Mouse (Mus musculus) kidney, embryonic 15.5 days (tissue): ENCODE measurements around the gene Hoxb4. TPM values are rescaled to one million over a fixed set of nuclear protein-coding genes. Genes with fewer than 3 reads are reported as not detected.

Experiments used
- ATAC-seq: fragments of 200-750 bp; cut with Nextera tagmentation; replicated peaks from 2 replicates; pipeline ENCODE4 v1.8.0; 2017; ENCODE audit warnings: moderate TSS enrichment; ENCODE audit not compliant: low FRiP score
- H3K27ac ChIP-seq: fragments of 300-500 bp; sonication (generic); 2 replicates; pipeline ENCODE4 v1.5.1; 2015; ENCODE audit warnings: mild to moderate bottlenecking, inconsistent platforms
- H3K27me3 ChIP-seq: fragments of 300-500 bp; sonication (generic); 2 replicates; pipeline ENCODE4 v1.6.1; 2015; ENCODE audit warnings: inconsistent platforms
- H3K36me3 ChIP-seq: fragments of 300-500 bp; sonication (generic); 2 replicates; pipeline ENCODE4 v1.6.1; 2015; ENCODE audit warnings: inconsistent platforms
- H3K4me1 ChIP-seq: fragments of 300-500 bp; sonication (generic); 2 replicates; pipeline ENCODE4 v1.6.1; 2015; ENCODE audit warnings: inconsistent platforms
- H3K4me2 ChIP-seq: fragments of 300-500 bp; sonication (generic); 2 replicates; pipeline ENCODE4 v1.6.1; 2015; ENCODE audit warnings: moderate library complexity, mild to moderate bottlenecking, inconsistent platforms
- H3K4me3 ChIP-seq: fragments of 300-500 bp; sonication (generic); replicated peaks from 2 replicates; pipeline ENCODE4 v1.5.1; 2015; ENCODE audit warnings: mild to moderate bottlenecking, inconsistent platforms
- H3K9ac ChIP-seq: fragments of 300-500 bp; sonication (generic); 2 replicates; pipeline ENCODE4 v1.6.1; 2015; ENCODE audit warnings: mild to moderate bottlenecking, inconsistent platforms
- H3K9me3 ChIP-seq: fragments of 300-500 bp; sonication (generic); replicated peaks from 2 replicates; pipeline ENCODE4 v1.6.1; 2016; ENCODE audit warnings: inconsistent platforms
- WGBS: fragments of 180-500 bp; shearing (Covaris S2); methylation state at CpG from one replicate; pipeline ENCODE4 v1.1.7; 2015; ENCODE audit warnings: mixed read lengths; 5-methylcytosine and 5-hydroxymethylcytosine counted together
- polyA plus RNA-seq: library from polyadenylated mRNA; unstranded; fragments of >200 nt; fragmentation: Nextera tagmentation; extraction: Ambion mirVana; gene quantifications from 2 replicates; pipeline ENCODE4 v1.2.1, GENCODE M21; 2015

Gene Hoxb4
- polyA plus RNA-seq, 1 experiment from 2014 or later: 7.1 TPM

DNA sequence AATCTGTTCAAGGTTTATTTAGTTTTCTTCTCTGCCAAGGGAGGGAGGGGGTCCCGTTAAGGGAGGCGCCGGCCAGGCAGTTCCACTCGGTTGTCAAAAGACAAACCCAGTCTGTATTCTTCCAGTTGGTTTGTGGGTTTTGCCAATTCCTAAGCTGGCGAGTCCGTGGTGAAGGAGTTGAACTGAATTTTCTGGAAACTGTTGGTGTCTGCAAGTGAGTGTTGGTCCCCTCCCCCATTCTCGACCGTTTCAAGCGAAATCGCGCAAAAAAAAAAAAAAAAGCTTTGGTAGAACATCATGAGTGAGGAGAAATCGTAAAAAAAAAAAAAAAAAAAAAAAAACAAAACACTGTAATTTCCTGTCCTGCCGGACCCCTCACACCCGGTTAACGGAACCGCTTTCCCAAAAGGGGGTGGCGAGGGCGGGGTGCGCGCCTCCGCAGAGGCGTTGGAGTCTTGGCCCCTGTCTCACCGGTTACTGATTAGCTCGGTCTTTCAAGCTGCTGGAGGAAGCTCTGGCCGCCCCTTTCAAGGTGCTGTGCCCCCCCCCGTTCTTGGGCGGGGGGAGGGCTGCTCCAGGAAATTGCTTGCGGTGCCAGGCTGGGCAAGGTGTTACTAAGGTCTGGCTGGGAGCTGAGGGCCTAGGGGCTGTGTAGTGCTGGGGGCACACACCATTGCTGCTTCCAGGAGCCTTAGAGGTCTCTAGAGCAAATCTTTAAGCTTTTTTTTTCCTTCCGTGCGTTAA is 22.8 kb upstream of the Hoxb4 start:
- Histone ChIP-seq H3K9ac (peak overlapping the region; percentile 96), H3K27me3 (no peaks in the 10 kb centered on the region), H3K36me3 (no peaks in the 10 kb centered on the region), H3K4me1 (peaks cover 60% of the 10 kb centered on the region), H3K4me3 (peak overlapping the region; percentile 80), H3K9me3 (no peaks in the 10 kb centered on the region), H3K4me2 (peak overlapping the region; percentile 90), H3K27ac (peak overlapping the region; percentile 100)
- 1% methylated on average over 30 of the region's 30 CpGs for WGBS
- peak; percentile 26; the same call in 1 of the 2 replicates for ATAC-seq

GRCm38 (mm10) chr11:96296997-96297396 is 21.1 kb upstream of the Hoxb4 start:
- WGBS: 11% methylated on average over 2 of the region's 2 CpGs
- no peaks in the 10 kb centered on the region for H3K27me3 ChIP-seq
- H3K4me1 ChIP-seq: peaks cover 61% of the 10 kb centered on the region
- H3K9ac ChIP-seq: peak overlapping the region; percentile 96
- peaks cover 13% of the 10 kb centered on the region; the same call in 1 of the 2 replicates for H3K36me3 ChIP-seq
- no peak for ATAC-seq
- H3K4me2 ChIP-seq: peak overlapping the region; percentile 90
- peak overlapping the region; percentile 80 for H3K4me3 ChIP-seq
- H3K9me3 ChIP-seq: no peaks in the 10 kb centered on the region
- peak overlapping the region; percentile 100 for H3K27ac ChIP-seq

- Histone ChIP-seq H3K4me2 (peak overlapping the region; percentile 90), H3K4me1 (peaks cover 66% of the 10 kb centered on the region), H3K27ac (peak overlapping the region; percentile 100), H3K9ac (peak overlapping the region; percentile 96), H3K27me3 (no peaks in the 10 kb centered on the region), H3K4me3 (peak overlapping the region; percentile 80), H3K9me3 (no peaks in the 10 kb centered on the region), H3K36me3 (peaks cover 16% of the 10 kb centered on the region; the same call in 1 of the 2 replicates)
- no peak for ATAC-seq
- WGBS: 25% methylated on average over 3 of the region's 3 CpGs
Measured at GRCm38 (mm10) chr11:96297428-96297827, 20.6 kb upstream of the Hoxb4 start.

DNA sequence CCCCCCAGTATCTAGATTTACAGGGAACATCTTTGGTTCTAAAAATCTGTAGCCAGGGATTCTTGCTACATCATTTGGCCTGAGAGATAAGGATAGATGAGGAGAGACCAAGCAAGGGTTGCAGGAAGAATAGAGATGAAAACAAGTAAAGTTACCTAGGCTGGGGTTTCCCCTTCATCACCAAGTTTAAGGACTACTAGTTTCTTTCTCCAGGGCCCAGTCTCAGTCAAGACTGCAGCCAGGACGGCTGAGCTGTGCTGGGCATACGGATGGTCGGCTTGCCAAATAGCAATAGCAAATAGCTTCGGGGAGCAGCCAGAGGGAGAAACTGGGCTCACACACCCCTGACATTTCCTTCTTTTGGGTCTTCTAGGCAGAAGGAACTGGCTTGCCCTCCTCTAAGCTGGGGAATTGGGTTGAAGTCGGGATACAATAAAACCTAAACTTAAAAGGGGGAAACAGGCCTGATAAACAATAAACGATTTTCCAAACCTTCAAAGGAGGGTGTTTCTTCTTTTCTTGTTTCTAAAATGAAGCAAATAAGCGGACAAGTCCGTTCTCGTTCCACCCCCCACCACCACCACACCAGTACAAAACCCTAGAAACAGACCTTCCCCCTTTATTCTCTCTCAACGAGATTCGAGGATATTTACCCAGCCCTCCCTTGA is 20.0 kb upstream of the Hoxb4 start:
- ATAC-seq: no peak
- Histone ChIP-seq H3K27me3 (no peaks in the 10 kb centered on the region), H3K4me3 (peak overlapping the region; percentile 80), H3K4me2 (peak overlapping the region; percentile 90), H3K9me3 (no peaks in the 10 kb centered on the region), H3K27ac (peak overlapping the region; percentile 100), H3K36me3 (peaks cover 19% of the 10 kb centered on the region; the same call in 1 of the 2 replicates), H3K4me1 (peaks cover 69% of the 10 kb centered on the region), H3K9ac (peak overlapping the region; percentile 96)
- 15% methylated on average over 11 of the region's 11 CpGs for WGBS

GRCm38 (mm10) chr11:96298895-96299667 is 19.0 kb upstream of the Hoxb4 start:
- Histone ChIP-seq H3K4me3 (peak overlapping the region; percentile 80), H3K9me3 (no peaks in the 10 kb centered on the region), H3K27ac (peak overlapping the region; percentile 100), H3K4me1 (peaks cover 75% of the 10 kb centered on the region), H3K9ac (peak overlapping the region; percentile 96), H3K27me3 (no peaks in the 10 kb centered on the region), H3K36me3 (peaks cover 19% of the 10 kb centered on the region; the same call in 1 of the 2 replicates), H3K4me2 (peak overlapping the region; percentile 90)
- 0 out of 2 replicates have a peak, but pooled peaks have one; percentile 16 for ATAC-seq
- under 1% methylated on average over 66 of the region's 66 CpGs for WGBS

GRCm38 (mm10) chr11:96299781-96300180 is 18.3 kb upstream of the Hoxb4 start:
- 6% methylated on average over 9 of the region's 9 CpGs for WGBS
- Histone ChIP-seq H3K9ac (peak overlapping the region; percentile 96), H3K4me2 (peak overlapping the region; percentile 90), H3K4me3 (peak overlapping the region; percentile 80), H3K27ac (peak overlapping the region; percentile 100), H3K9me3 (no peaks in the 10 kb centered on the region), H3K4me1 (peaks cover 82% of the 10 kb centered on the region), H3K27me3 (no peaks in the 10 kb centered on the region), H3K36me3 (peaks cover 19% of the 10 kb centered on the region; the same call in 1 of the 2 replicates)
- ATAC-seq: no peak

GRCm38 (mm10) chr11:96300354-96301063 is 17.6 kb upstream of the Hoxb4 start:
- no peaks in the 10 kb centered on the region for H3K9me3 ChIP-seq
- 12% methylated on average over 33 of the region's 35 CpGs for WGBS
- ATAC-seq: peak; percentile 16; the same call in 1 of the 2 replicates

DNA sequence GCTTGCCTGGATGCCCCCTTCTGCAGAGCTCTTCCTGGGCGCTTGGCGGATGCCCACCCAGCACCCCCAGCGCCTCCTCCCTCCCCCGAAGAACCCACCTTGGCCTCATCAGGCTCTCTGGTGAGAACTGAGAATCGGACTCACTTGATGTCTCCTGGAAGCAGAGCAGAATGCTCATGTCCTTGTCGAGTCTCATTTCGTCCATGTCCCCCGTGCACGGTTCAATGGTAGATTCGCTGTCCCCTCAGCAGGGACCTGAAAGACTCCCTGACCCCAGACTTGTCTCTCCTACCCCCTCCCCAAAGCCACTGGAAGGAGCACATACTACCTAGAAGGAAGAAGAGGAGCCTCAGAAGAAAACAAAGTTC is 17.0 kb upstream of the Hoxb4 start:
- H3K27me3 ChIP-seq: no peaks in the 10 kb centered on the region
- peaks cover 87% of the 10 kb centered on the region for H3K4me1 ChIP-seq
- WGBS: 25% methylated on average over 10 of the region's 10 CpGs

More at GRCm38 (mm10) chr11:96300354-96301063, 17.6 kb upstream of the Hoxb4 start:
- Histone ChIP-seq H3K36me3 (peaks cover 21% of the 10 kb centered on the region; the same call in 1 of the 2 replicates), H3K4me3 (peak overlapping the region; percentile 80), H3K4me2 (peak overlapping the region; percentile 90), H3K9ac (peak overlapping the region; percentile 96), H3K27ac (peak overlapping the region; percentile 100), H3K4me1 (peaks cover 87% of the 10 kb centered on the region), H3K27me3 (no peaks in the 10 kb centered on the region)

GRCm38 (mm10) chr11:96301837-96302236 is 16.2 kb upstream of the Hoxb4 start:
- Histone ChIP-seq H3K4me1 (peaks cover 86% of the 10 kb centered on the region), H3K4me3 (peak overlapping the region; percentile 80), H3K27me3 (no peaks in the 10 kb centered on the region), H3K27ac (peak overlapping the region; percentile 100), H3K9me3 (no peaks in the 10 kb centered on the region), H3K4me2 (peak overlapping the region; percentile 90), H3K9ac (peak overlapping the region; percentile 96), H3K36me3 (peaks cover 24% of the 10 kb centered on the region; the same call in 1 of the 2 replicates)
- no peak for ATAC-seq
- WGBS: 4% methylated on average over 15 of the region's 15 CpGs

More for the DNA sequence above, 17.0 kb upstream of the Hoxb4 start:
- peak overlapping the region; percentile 96 for H3K9ac ChIP-seq
- peak overlapping the region; percentile 90 for H3K4me2 ChIP-seq
- H3K4me3 ChIP-seq: peak overlapping the region; percentile 80
- no peak for ATAC-seq
- peaks cover 24% of the 10 kb centered on the region; the same call in 1 of the 2 replicates for H3K36me3 ChIP-seq
- H3K9me3 ChIP-seq: no peaks in the 10 kb centered on the region
- peak overlapping the region; percentile 100 for H3K27ac ChIP-seq

DNA sequence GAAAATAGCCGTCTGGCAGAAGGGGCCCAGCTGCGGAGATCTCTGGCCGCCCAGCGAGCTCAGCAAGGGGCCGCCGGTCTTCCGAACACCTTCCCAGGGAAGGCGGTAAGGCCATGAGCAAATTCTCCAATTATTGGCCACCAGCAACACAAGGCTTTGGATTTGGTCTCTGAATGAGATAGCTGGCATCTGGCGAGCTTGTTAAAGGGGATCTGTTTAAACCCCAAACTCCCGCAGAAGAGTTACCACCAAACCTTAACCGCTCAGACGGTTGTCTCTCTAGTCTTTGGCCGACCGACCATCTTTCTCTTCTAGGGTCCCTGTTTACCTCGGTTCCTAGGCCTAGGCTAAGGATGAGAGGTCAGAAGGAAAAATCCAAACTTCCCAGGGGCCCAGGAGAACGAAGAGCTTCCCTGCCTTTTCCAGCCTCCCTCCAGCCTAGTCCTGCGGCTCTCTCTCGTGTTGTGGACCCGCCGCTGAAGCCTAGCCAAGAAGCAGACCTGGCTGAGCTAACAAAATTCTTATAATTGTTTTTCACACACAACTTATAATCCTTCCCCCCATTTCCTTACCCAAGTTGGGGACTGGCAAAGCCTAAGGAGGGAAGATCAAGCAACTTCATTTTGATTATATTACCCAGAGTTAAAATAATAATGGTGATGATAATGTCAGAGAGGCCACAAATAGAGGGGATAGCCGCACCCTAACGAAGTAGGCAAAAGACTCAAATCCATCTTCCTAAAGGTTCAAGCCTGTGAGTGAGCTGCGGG is 15.5 kb upstream of the Hoxb4 start:
- Histone ChIP-seq H3K27me3 (no peaks in the 10 kb centered on the region), H3K36me3 (peaks cover 24% of the 10 kb centered on the region; the same call in 1 of the 2 replicates), H3K4me3 (peak overlapping the region; percentile 80), H3K27ac (peak overlapping the region; percentile 100), H3K4me2 (peak overlapping the region; percentile 90), H3K9ac (peak overlapping the region; percentile 96), H3K4me1 (peaks cover 85% of the 10 kb centered on the region), H3K9me3 (no peaks in the 10 kb centered on the region)
- no peak for ATAC-seq
- WGBS: 15% methylated on average over 23 of the region's 23 CpGs
